ENCODE assay signal across 7 mouse cellular contexts in the genomic region with DNA sequence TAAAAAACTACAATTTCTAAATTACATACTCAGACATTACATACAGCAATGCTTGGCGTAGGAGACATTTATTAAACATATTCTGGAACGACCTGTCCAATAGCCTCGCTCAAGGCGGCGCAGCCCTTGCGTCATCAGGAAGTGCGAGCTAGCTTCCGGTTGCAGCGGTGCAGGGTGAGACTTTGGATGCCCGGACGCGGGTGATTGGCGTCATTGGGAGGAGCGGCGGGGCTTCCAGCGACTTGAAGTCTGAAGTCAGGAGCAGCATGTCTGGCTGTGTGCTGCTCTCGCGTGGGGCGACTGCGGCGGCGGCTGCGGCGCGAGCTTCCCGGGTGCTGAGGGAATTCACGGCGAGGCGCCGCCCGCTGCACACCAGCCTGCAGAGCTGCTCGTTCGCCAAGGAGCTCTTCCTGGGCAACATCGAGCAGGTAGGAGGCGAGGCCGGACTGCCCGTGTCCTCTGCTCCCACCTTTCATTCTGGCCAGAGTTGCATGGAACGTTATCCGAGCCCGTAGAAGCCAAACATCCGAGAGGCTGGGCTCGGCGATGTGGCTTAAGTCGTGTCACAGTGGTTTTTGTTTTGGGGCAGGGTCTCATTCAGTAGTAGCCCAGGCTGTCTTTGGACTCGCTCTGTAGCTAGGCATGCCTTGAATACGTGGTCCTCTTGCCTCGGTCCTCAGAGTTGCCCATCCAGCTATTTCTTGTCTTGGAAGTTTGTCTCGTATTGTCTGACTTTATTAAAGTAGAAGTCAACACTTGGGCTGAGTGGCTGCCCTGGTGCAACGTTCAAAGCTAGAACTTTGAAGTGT. TPM values are rescaled to one million over a fixed set of nuclear protein-coding genes. Genes with fewer than 3 reads are reported as not detected.
DNase-seq lines count a peak whose midpoint lies in the region; ATAC-seq and TF ChIP-seq lines count a peak whose summit lies in the region.

A gene (plus strand): TSS at position 137 of the 809 bp plus-strand sequence.

- DNase-seq in adrenal gland, postnatal 25 days, result peak; percentile 95
- DNase-seq in heart, adult 18-20 months, result peak; percentile 95
- DNase-seq in kidney, adult 2 months, result peak; percentile 97
- peak; percentile 82 to 93 for DNase-seq in spleen, adult 2 months (ENCODE audit: low read depth in 1 of 2, low spot score in 2 of 2)

- no peak for TF ChIP-seq CTCF in kidney, adult 2 months (conservative IDR thresholded peaks at IDR 0.05; ENCODE audit: insufficient read depth, insufficient read length, low read depth, low read length)
- TF ChIP-seq CTCF in spleen, adult 2 months (IDR thresholded peaks at IDR 0.05; ENCODE audit: extremely low read depth, insufficient read depth, insufficient read length, insufficient replicate concordance), result no peak

- peak within 1 kb of the TSS; percentile 88 for H3K4me3 ChIP-seq in embryonic facial prominence, embryonic 12.5 days
- H3K4me3 ChIP-seq in kidney, adult 2 months (ENCODE audit: insufficient read depth, low read depth, low read length), result peak within 1 kb of the TSS; percentile 91
- H3K4me3 ChIP-seq in limb, embryonic 12.5 days (replicated peaks), result peak within 1 kb of the TSS; percentile 84
- peak within 1 kb of the TSS; percentile 84 for H3K4me3 ChIP-seq in midbrain, embryonic 15.5 days
- peak within 1 kb of the TSS; percentile 91 for H3K4me3 ChIP-seq in spleen, adult 2 months (ENCODE audit: extremely low read depth, insufficient read depth, insufficient read length)

- H3K36me3 ChIP-seq in embryonic facial prominence, embryonic 12.5 days, result peaks cover 6% of the 10 kb centered on the region; the same call in 1 of the 2 replicates
- H3K36me3 ChIP-seq in kidney, adult 2 months (ENCODE audit: control insufficient read depth, insufficient read depth, low read length), result no peaks in the 10 kb centered on the region; the same call in 1 of the 2 replicates
- H3K36me3 ChIP-seq in limb, embryonic 12.5 days, result peaks cover 13% of the 10 kb centered on the region
- 0 out of 2 replicates have a peak, but pooled peaks cover 3% of the 10 kb centered on the region for H3K36me3 ChIP-seq in midbrain, embryonic 15.5 days (replicated peaks)
- peaks cover 7% of the 10 kb centered on the region for H3K36me3 ChIP-seq in spleen, adult 2 months (ENCODE audit: control insufficient read depth, insufficient read depth, low read length)

- H3K27me3 ChIP-seq in embryonic facial prominence, embryonic 12.5 days, result 0 out of 2 replicates have a peak, but pooled peaks cover 10% of the 10 kb centered on the region
- H3K27me3 ChIP-seq in kidney, adult 2 months (replicated peaks; ENCODE audit: control insufficient read depth, insufficient read depth, low read length), result no peaks in the 10 kb centered on the region
- H3K27me3 ChIP-seq in limb, embryonic 12.5 days, result no peaks in the 10 kb centered on the region
- peaks cover 21% of the 10 kb centered on the region for H3K27me3 ChIP-seq in midbrain, embryonic 15.5 days (replicated peaks)
- no peaks in the 10 kb centered on the region for H3K27me3 ChIP-seq in spleen, adult 2 months (ENCODE audit: control insufficient read depth, insufficient read depth, low read length)

- no peaks in the 10 kb centered on the region for H3K9me3 ChIP-seq in embryonic facial prominence, embryonic 12.5 days
- H3K9me3 ChIP-seq in limb, embryonic 12.5 days, result no peaks in the 10 kb centered on the region
- H3K9me3 ChIP-seq in midbrain, embryonic 15.5 days, result no peaks in the 10 kb centered on the region

- H3K4me2 ChIP-seq in embryonic facial prominence, embryonic 12.5 days (replicated peaks), result peak within 1 kb of the TSS; percentile 81
- H3K4me2 ChIP-seq in limb, embryonic 12.5 days, result peak within 1 kb of the TSS; percentile 83
- H3K4me2 ChIP-seq in midbrain, embryonic 15.5 days, result peak within 1 kb of the TSS; percentile 79

- WGBS in embryonic facial prominence, embryonic 12.5 days, result under 1% methylated on average over 49 of the region's 49 CpGs
- WGBS in kidney, adult 2 months, result under 1% methylated on average over 49 of the region's 49 CpGs
- WGBS in limb, embryonic 12.5 days, result under 1% methylated on average over 49 of the region's 49 CpGs
- WGBS in midbrain, embryonic 15.5 days, result 1% methylated on average over 49 of the region's 49 CpGs
- under 1% methylated on average over 49 of the region's 49 CpGs for WGBS in spleen, adult 2 months

- H3K9ac ChIP-seq in embryonic facial prominence, embryonic 12.5 days, result peak within 1 kb of the TSS; percentile 73
- H3K9ac ChIP-seq in limb, embryonic 12.5 days (replicated peaks), result peak within 1 kb of the TSS; percentile 85
- H3K9ac ChIP-seq in midbrain, embryonic 15.5 days, result peak within 1 kb of the TSS; percentile 77

- peak; percentile 95 for ATAC-seq in embryonic facial prominence, embryonic 12.5 days (ENCODE audit: insufficient number of reproducible peaks, insufficient read depth, low FRiP score, low TSS enrichment)
- ATAC-seq in limb, embryonic 12.5 days (ENCODE audit: insufficient number of reproducible peaks, insufficient read depth, low FRiP score, low TSS enrichment, low read depth), result peak; percentile 97
- peak; percentile 100 for ATAC-seq in midbrain, embryonic 15.5 days (replicated peaks)

- peaks cover 13% of the 10 kb centered on the region for H3K4me1 ChIP-seq in embryonic facial prominence, embryonic 12.5 days
- H3K4me1 ChIP-seq in kidney, adult 2 months (ENCODE audit: control insufficient read depth, insufficient read depth, low read length), result peaks cover 6% of the 10 kb centered on the region; the same call in 1 of the 2 replicates
- H3K4me1 ChIP-seq in limb, embryonic 12.5 days (replicated peaks), result peaks cover 15% of the 10 kb centered on the region
- peaks cover 24% of the 10 kb centered on the region for H3K4me1 ChIP-seq in midbrain, embryonic 15.5 days
- H3K4me1 ChIP-seq in spleen, adult 2 months (ENCODE audit: control insufficient read depth, insufficient read depth, insufficient read length), result peaks cover 13% of the 10 kb centered on the region

- 0 out of 2 replicates have a peak within 1 kb of the TSS, but pooled peaks have one; percentile 52 for H3K27ac ChIP-seq in embryonic facial prominence, embryonic 12.5 days
- peak within 1 kb of the TSS; percentile 33 for H3K27ac ChIP-seq in kidney, adult 2 months (ENCODE audit: insufficient read depth, low read depth, low read length)
- H3K27ac ChIP-seq in limb, embryonic 12.5 days, result peak within 1 kb of the TSS; percentile 84
- H3K27ac ChIP-seq in midbrain, embryonic 15.5 days, result peak within 1 kb of the TSS; percentile 83
- H3K27ac ChIP-seq in spleen, adult 2 months (ENCODE audit: insufficient read depth, low read length), result peak within 1 kb of the TSS; percentile 75

- TF ChIP-seq POLR2A in kidney, adult 2 months (IDR thresholded peaks at IDR 0.05; ENCODE audit: low read depth, low read length), result peak; percentile 4
- TF ChIP-seq POLR2A in spleen, adult 2 months (IDR thresholded peaks at IDR 0.05; ENCODE audit: low read depth, low read length), result peak; percentile 23; the same call in 1 of the 2 replicates

RNA-seq across cellular contexts. Expression of the gene that starts here (rescaled TPM):
- total RNA-seq in adrenal gland, postnatal 25 days (2021), result 39.2 and 52.5 TPM in 2 replicates
- polyA plus RNA-seq in embryonic facial prominence, embryonic 12.5 days (2016; fragmentation: Nextera tagmentation; extraction: Ambion mirVana), result 97.9 and 98.3 TPM in 2 replicates
- total RNA-seq in heart, adult 18-20 months (2021), result 10 to 100 TPM; 47.5 to 48.1 TPM
- polyA plus RNA-seq in kidney, adult 2 months (2012; rRNA removed), result 41.1 and 45.5 TPM in 2 replicates
- 98.1 and 106 TPM in 2 replicates for polyA plus RNA-seq in limb, embryonic 12.5 days (2016; fragmentation: Nextera tagmentation; extraction: Ambion mirVana)
- 85.8 and 87.0 TPM in 2 replicates for polyA plus RNA-seq in midbrain, embryonic 15.5 days (2015; fragmentation: Nextera tagmentation; extraction: Ambion mirVana)
- polyA plus RNA-seq in spleen, adult 2 months (2012; rRNA removed), result 8.9 and 9.2 TPM in 2 replicates

Comparison
In these comparisons a context has a peak if more than half of its experiments do, and no peak if none do; other contexts are left out.
1. Peak in every context shown above with its lines: DNase-seq, ATAC-seq, H3K4me3 ChIP-seq and H3K27ac ChIP-seq.
2. H3K27ac ChIP-seq: peak in every context shown above with its lines; median percentile 84 in limb, embryonic 12.5 days; 83 in midbrain, embryonic 15.5 days; 75 in spleen, adult 2 months; 52 in embryonic facial prominence, embryonic 12.5 days; 33 in kidney, adult 2 months.